ENCODE assay signal across 22 mouse cellular contexts in genomic region chr12:28986214-28986613, GRCm38 (mm10).
A peak's percentile ranks its signal among the peaks of the same experiment; 100 is the strongest.
DNase-seq lines count a peak whose midpoint lies in the region; ATAC-seq and TF ChIP-seq lines count a peak whose summit lies in the region.
"Had no signal": no experiment of that assay in that cellular context is flagged by ENCODE, and none has a peak within 500 bp of the region (broad histone marks: within the 10 kb centered on the region; RNA-seq: fewer than 3 reads in every experiment).

No protein-coding gene starts in this region.

- no peak overlapping the region for H3K4me2 ChIP-seq in midbrain, postnatal 0 days (ENCODE audit: low read depth, low read length, poor library complexity, severe bottlenecking)
- H3K4me2 ChIP-seq in neural tube, embryonic 14.5 days (ENCODE audit: low read depth, low read length): no peak overlapping the region
- H3K4me2 ChIP-seq: embryonic facial prominence, embryonic 15.5 days; heart, embryonic 12.5 days; hindbrain, embryonic 12.5 days had no signal

- peaks cover 11% of the 10 kb centered on the region for H3K4me1 ChIP-seq in midbrain, embryonic 10.5 days
- H3K4me1 ChIP-seq in midbrain, postnatal 0 days (ENCODE audit: insufficient read depth, low read length): peaks cover 4% of the 10 kb centered on the region; the same call in 1 of the 2 replicates
- H3K4me1 ChIP-seq in neural tube, embryonic 14.5 days (ENCODE audit: control insufficient read depth, insufficient read depth, low read length): no peaks in the 10 kb centered on the region; the same call in 1 of the 2 replicates
- H3K4me1 ChIP-seq: embryonic facial prominence, embryonic 15.5 days; forebrain, embryonic 10.5 days; heart, embryonic 12.5 days had no signal

- H3K9me3 ChIP-seq in midbrain, embryonic 10.5 days (replicated peaks): no peaks in the 10 kb centered on the region
- H3K9me3 ChIP-seq in midbrain, postnatal 0 days (ENCODE audit: low read length): no peaks in the 10 kb centered on the region
- no peaks in the 10 kb centered on the region for H3K9me3 ChIP-seq in neural tube, embryonic 14.5 days (ENCODE audit: control insufficient read depth, low read length)
- H3K9me3 ChIP-seq: embryonic facial prominence, embryonic 15.5 days; forebrain, embryonic 10.5 days; heart, embryonic 12.5 days; hindbrain, embryonic 12.5 days had no signal

- no peaks in the 10 kb centered on the region for H3K27me3 ChIP-seq in midbrain, embryonic 10.5 days (ENCODE audit: low read depth, poor library complexity, severe bottlenecking)
- H3K27me3 ChIP-seq in midbrain, postnatal 0 days (ENCODE audit: insufficient read depth, low read length): no peaks in the 10 kb centered on the region
- no peaks in the 10 kb centered on the region for H3K27me3 ChIP-seq in neural tube, embryonic 14.5 days (ENCODE audit: control insufficient read depth, insufficient read depth, low read length)
- H3K27me3 ChIP-seq: embryonic facial prominence, embryonic 15.5 days; heart, embryonic 12.5 days; hindbrain, embryonic 12.5 days had no signal

- DNase-seq in midbrain, embryonic 10.5 days (ENCODE audit: low spot score): no peak
- no peak for DNase-seq in midbrain, postnatal 0 days (ENCODE audit: low spot score)
- peak; percentile 2 to 3 for DNase-seq in spleen, postnatal 36 days (ENCODE audit: low spot score in 2 of 2)
- DNase-seq in spleen, adult 18-20 months: no peak
- DNase-seq in right cerebral cortex, postnatal 36 days (ENCODE audit: low spot score in 2 of 2): no peak
- no peak for DNase-seq in kidney, postnatal 14 days
- DNase-seq: adrenal gland, adult 8-10 months; adrenal gland, postnatal 36 days; cerebellum, adult 11 months; cerebellum, adult 8-10 months; cerebellum, postnatal 14 days; embryo, embryonic 11 days; gastrocnemius, adult 2 months; gastrocnemius, postnatal 25 days; heart, postnatal 36 days had no signal

- no peak overlapping the region for H3K9ac ChIP-seq in midbrain, postnatal 0 days (replicated peaks; ENCODE audit: low read length, poor library complexity, severe bottlenecking)
- no peak overlapping the region for H3K9ac ChIP-seq in neural tube, embryonic 14.5 days (replicated peaks; ENCODE audit: low read depth, low read length)
- H3K9ac ChIP-seq: embryonic facial prominence, embryonic 15.5 days; heart, embryonic 12.5 days; hindbrain, embryonic 12.5 days had no signal

- H3K4me3 ChIP-seq in midbrain, embryonic 10.5 days: no peak overlapping the region
- no peak overlapping the region for H3K4me3 ChIP-seq in midbrain, postnatal 0 days (ENCODE audit: low read depth, low read length)
- no peak overlapping the region for H3K4me3 ChIP-seq in neural tube, embryonic 14.5 days (ENCODE audit: low read depth, low read length)
- H3K4me3 ChIP-seq: embryonic facial prominence, embryonic 15.5 days; erythroblast, embryonic 14.5 days; forebrain, embryonic 10.5 days; gastrocnemius, adult 2 months; heart, embryonic 12.5 days; hindbrain, embryonic 12.5 days had no signal

- peak overlapping the region; percentile 38; the same call in 1 of the 2 replicates for H3K27ac ChIP-seq in midbrain, embryonic 10.5 days (replicated peaks)
- no peak overlapping the region; the same call in 1 of the 2 replicates for H3K27ac ChIP-seq in midbrain, postnatal 0 days (ENCODE audit: low read depth, low read length)
- peak overlapping the region; percentile 39; the same call in 1 of the 2 replicates for H3K27ac ChIP-seq in neural tube, embryonic 14.5 days (ENCODE audit: low read depth, low read length)
- H3K27ac ChIP-seq: embryonic facial prominence, embryonic 15.5 days; forebrain, embryonic 10.5 days; gastrocnemius, adult 2 months; hindbrain, embryonic 12.5 days had no signal

- 71% methylated on average over 7 of the region's 7 CpGs for WGBS in midbrain, embryonic 10.5 days
- WGBS in midbrain, postnatal 0 days: 37% methylated on average over 7 of the region's 7 CpGs
- WGBS in neural tube, embryonic 14.5 days: 48% methylated on average over 7 of the region's 7 CpGs

- no peak for ATAC-seq in midbrain, postnatal 0 days (ENCODE audit: low FRiP score)
- ATAC-seq in neural tube, embryonic 14.5 days (ENCODE audit: low read depth): no peak
- ATAC-seq: forebrain, embryonic 14.5 days had no signal

- no peaks in the 10 kb centered on the region for H3K36me3 ChIP-seq in midbrain, embryonic 10.5 days
- no peaks in the 10 kb centered on the region for H3K36me3 ChIP-seq in midbrain, postnatal 0 days (ENCODE audit: insufficient read depth, low read length)
- no peaks in the 10 kb centered on the region for H3K36me3 ChIP-seq in neural tube, embryonic 14.5 days (ENCODE audit: control insufficient read depth, insufficient read depth, low read length)
- H3K36me3 ChIP-seq: embryonic facial prominence, embryonic 15.5 days; forebrain, embryonic 10.5 days; heart, embryonic 12.5 days; hindbrain, embryonic 12.5 days had no signal

- no peak for TF ChIP-seq CTCF in midbrain, postnatal 0 days (IDR thresholded peaks at IDR 0.05)

Comparison
In these comparisons a context has a peak if more than half of its experiments do, and no peak if none do; other contexts are left out.
1. DNase-seq: peak in spleen, postnatal 36 days (2 of 2); none in midbrain, embryonic 10.5 days (single experiment), midbrain, postnatal 0 days (single experiment), spleen, adult 18-20 months (0 of 2), right cerebral cortex, postnatal 36 days (0 of 2) and kidney, postnatal 14 days (single experiment).